Mouse (Mus musculus) E14TG2a.4 (cell line): ENCODE measurements around the gene H2-Ke6.

Source experiments
- CTCF ChIP-seq: conservative IDR thresholded peaks from 2 replicates; pipeline ENCODE4 v1.5.1; 2014; ENCODE audit warnings: low read length
- NANOG ChIP-seq: IDR thresholded peaks from 2 replicates; pipeline ENCODE4 v1.6.1; 2014; ENCODE audit warnings: borderline replicate concordance, low read length, mixed read lengths

DNA sequence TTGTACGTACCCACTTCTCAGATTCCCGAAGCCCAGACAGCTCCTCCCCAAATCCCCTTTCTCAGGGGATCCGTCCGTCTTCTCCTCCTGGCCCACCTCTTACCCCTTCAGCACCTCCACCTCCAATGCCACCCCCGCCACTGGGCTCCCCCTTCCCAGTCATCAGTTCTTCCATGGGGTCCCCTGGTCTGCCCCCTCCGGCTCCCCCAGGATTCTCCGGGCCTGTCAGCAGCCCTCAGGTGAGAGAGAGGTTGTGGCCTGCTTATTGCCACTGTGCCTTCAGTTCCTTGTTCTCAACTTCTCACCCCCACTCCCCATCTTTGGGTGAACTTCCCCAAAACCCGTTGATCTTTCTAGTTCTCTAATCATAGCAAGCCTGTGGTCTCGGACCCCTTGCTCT is 4.9 kb upstream of the H2-Ke6 start:
- no peak for TF ChIP-seq CTCF
- TF ChIP-seq NANOG: no peak
